Mouse (Mus musculus): Measurements from ENCODE around the gene Mfsd6.

DNA sequence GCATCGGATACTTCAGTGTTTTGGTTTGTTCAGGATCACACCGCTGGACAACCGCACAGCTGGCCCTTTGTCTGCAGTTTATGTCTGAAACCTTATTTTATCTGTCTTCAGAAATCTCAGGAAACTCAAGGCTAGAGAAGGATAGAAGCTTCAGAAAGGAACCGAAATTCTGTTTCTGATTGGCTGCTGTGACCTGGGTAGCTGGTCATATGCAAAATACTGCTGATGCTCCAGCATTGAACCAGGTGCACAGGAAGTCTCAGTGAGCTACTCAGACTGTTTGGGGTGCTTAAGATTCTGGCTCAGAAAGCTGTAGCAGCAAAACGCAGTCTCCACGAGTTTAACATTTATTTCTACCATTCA is 96.3 kb downstream of the Mfsd6 start:
- no peak for TF ChIP-seq USF1 (IDR thresholded peaks at IDR 0.05; ENCODE audit: low read depth, low read length)
- TF ChIP-seq CTCF (conservative IDR thresholded peaks at IDR 0.05 in 1 of 2, IDR thresholded peaks at IDR 0.05 in 1 of 2; ENCODE audit: low read depth in 2 of 2, low read length in 2 of 2), result no peak
- no peak for TF ChIP-seq RCOR1 (conservative IDR thresholded peaks at IDR 0.05; ENCODE audit: low read depth, low read length)
